Mouse (Mus musculus) neural tube, embryonic 11.5 days (tissue): ENCODE measurements around the gene Rab6a. TPM values are rescaled to one million over a fixed set of nuclear protein-coding genes. Genes with fewer than 3 reads are reported as not detected.

Experiments
- ATAC-seq: fragments of 200-750 bp; cut with Nextera tagmentation; 2 replicates; pipeline ENCODE4 v1.8.0; 2017; ENCODE audit warnings: moderate number of reproducible peaks, mild to moderate bottlenecking, moderate TSS enrichment, moderate library complexity; ENCODE audit not compliant: insufficient read depth, low FRiP score, low TSS enrichment
- DNase-seq: peaks from one replicate; pipeline ENCODE4 v3.0.0-alpha.2; 2015; ENCODE audit warnings: low spot score
- H3K27ac ChIP-seq: fragments of 300-500 bp; sonication (generic); 2 replicates; pipeline ENCODE4 v1.5.1; 2014; ENCODE audit warnings: low read depth, mild to moderate bottlenecking, low read length
- H3K27me3 ChIP-seq: fragments of 300-500 bp; sonication (generic); 2 replicates; pipeline ENCODE4 v1.6.1; 2014; ENCODE audit warnings: mild to moderate bottlenecking, low read length, mixed read lengths; ENCODE audit not compliant: control insufficient read depth, insufficient read depth
- H3K36me3 ChIP-seq: fragments of 300-500 bp; sonication (generic); 2 replicates; pipeline ENCODE4 v1.6.1; 2014; ENCODE audit warnings: mild to moderate bottlenecking, low read length, moderate library complexity, mixed read lengths; ENCODE audit not compliant: control insufficient read depth, insufficient read depth
- H3K4me1 ChIP-seq: fragments of 300-500 bp; sonication (generic); 2 replicates; pipeline ENCODE4 v1.6.1; 2014; ENCODE audit warnings: low read length, mixed read lengths; ENCODE audit not compliant: control insufficient read depth, insufficient read depth
- H3K4me2 ChIP-seq: fragments of 300-500 bp; sonication (generic); 2 replicates; pipeline ENCODE4 v1.6.1; 2014; ENCODE audit warnings: low read depth, mild to moderate bottlenecking, moderate library complexity
- H3K4me3 ChIP-seq: fragments of 300-500 bp; sonication (generic); 2 replicates; pipeline ENCODE4 v1.5.1; 2014; ENCODE audit warnings: low read depth, low read length
- H3K9ac ChIP-seq: fragments of 300-500 bp; sonication (generic); 2 replicates; pipeline ENCODE4 v1.6.1; 2014; ENCODE audit warnings: mild to moderate bottlenecking, low read length
- H3K9me3 ChIP-seq: fragments of 300-500 bp; sonication (generic); 2 replicates; pipeline ENCODE4 v1.6.1; 2016; ENCODE audit warnings: low read length; ENCODE audit not compliant: control insufficient read depth
- WGBS: fragments of 180-500 bp; shearing (Covaris S2); extraction: QIAGEN DNeasy Blood & Tissue Kit; methylation state at CpG from one replicate; pipeline ENCODE4 v1.1.7; 2014; 5-methylcytosine and 5-hydroxymethylcytosine counted together
- polyA plus RNA-seq: library from polyadenylated mRNA; unstranded; fragments of >200 nt; fragmentation: Nextera tagmentation; extraction: Ambion mirVana; gene quantifications from 2 replicates; pipeline ENCODE4 v1.2.1, GENCODE M21; 2014

The Rab6a gene
- polyA plus RNA-seq, 1 experiment from 2014 or later = 200 TPM

DNA sequence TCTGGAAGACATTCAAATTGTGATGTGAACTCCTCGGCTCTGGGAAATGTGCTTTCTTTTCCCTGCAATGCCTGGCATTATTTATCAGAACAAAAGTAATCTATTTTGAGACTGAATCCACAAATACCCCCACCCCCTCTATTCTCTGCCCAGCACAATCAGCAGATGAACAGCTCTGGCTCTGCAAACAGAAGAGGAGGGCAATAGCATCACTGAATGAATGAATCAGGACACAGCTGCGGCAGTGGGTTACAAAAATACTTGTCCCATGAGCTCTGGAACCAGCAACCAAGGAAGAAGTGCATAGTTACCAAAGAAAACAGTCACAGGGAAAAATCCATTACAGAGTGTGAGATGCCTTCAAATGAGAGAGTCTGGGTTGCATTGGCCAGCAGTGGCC is 28.4 kb upstream of the Rab6a start:
- DNase-seq (no peak), ATAC-seq (no peak)
- Histone ChIP-seq H3K36me3 (no peaks in the 10 kb centered on the region), H3K27me3 (no peaks in the 10 kb centered on the region), H3K27ac (no peak overlapping the region), H3K9ac (no peak overlapping the region), H3K4me1 (no peaks in the 10 kb centered on the region), H3K4me3 (no peak overlapping the region), H3K9me3 (no peaks in the 10 kb centered on the region), H3K4me2 (no peak overlapping the region)
- WGBS = 76% methylated on average over 2 of the region's 2 CpGs

DNA sequence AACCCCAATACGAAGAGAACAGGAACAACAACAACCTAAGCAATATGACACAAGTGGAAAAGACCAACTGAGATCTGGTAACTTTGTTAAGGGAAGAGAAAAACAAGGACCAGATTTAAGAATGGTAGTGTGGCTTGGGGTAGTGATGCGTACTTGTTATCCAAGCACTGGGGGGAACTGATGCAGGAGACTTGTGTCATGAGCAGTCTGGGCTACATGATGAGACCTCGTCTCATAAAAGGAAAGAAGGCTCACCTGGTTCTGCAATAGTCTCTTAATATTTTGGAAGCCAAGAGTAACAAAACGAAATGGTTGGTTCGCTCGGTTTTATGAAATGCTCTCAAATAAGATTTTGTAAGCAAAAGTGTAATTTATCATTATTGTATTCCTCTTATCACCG is 25.0 kb upstream of the Rab6a start:
- Histone ChIP-seq H3K36me3 (no peaks in the 10 kb centered on the region), H3K9ac (no peak overlapping the region), H3K9me3 (no peaks in the 10 kb centered on the region), H3K27ac (no peak overlapping the region), H3K4me1 (no peaks in the 10 kb centered on the region), H3K27me3 (no peaks in the 10 kb centered on the region), H3K4me3 (peak overlapping the region; percentile 43), H3K4me2 (peak overlapping the region; percentile 41)
- ATAC-seq = no peak
- no peak for DNase-seq
- 46% methylated on average over 7 of the region's 7 CpGs for WGBS

- Histone ChIP-seq H3K9me3 (no peaks in the 10 kb centered on the region), H3K4me2 (peak overlapping the region; percentile 41), H3K36me3 (no peaks in the 10 kb centered on the region), H3K4me1 (no peaks in the 10 kb centered on the region), H3K27ac (peak overlapping the region; percentile 65; the same call in 1 of the 2 replicates), H3K9ac (peak overlapping the region; percentile 81), H3K4me3 (peak overlapping the region; percentile 43), H3K27me3 (no peaks in the 10 kb centered on the region)
- WGBS = 0% methylated on average over 31 of the region's 31 CpGs
- ATAC-seq = peak; percentile 90
- DNase-seq = peak; percentile 91
These were observed 24.4 kb upstream of the Rab6a start for GRCm38 (mm10) chr7:100582727-100583236.

DNA sequence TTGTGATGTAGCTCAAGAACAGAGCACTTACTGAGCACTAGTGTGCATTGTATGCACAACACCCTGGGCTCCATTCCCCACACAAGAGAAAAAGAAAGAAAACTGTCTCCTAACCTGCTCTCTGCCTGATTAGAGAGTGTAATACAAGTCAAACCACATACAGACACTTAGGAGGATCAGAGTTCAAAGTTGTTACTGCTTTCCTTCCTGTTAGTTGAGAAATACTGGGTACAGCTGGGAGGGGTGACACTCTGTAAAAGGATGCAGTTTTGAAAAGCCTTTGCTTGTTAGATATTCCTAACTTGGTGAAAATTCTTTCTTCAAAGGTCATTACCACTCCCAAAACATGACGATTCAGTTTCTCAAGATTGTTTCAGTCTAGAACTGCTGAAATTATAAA is 17.4 kb upstream of the Rab6a start:
- WGBS = 68% methylated on average over 1 of the region's 1 CpGs
- no peak for DNase-seq
- H3K4me3 ChIP-seq = no peak overlapping the region

DNA sequence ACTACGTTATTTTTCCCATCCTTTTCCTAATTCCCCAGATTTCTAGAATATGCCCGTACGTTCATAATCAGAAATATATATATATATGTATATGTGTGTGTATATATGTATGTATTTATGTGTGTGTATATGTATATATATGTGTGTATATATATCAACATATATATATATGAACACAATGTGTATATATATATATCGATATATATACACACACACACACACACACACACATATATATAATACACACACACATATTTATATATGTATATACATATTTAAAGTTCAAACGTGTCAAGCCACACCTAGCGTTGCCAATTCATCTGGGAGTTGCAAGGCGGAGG is 16.7 kb upstream of the Rab6a start:
- Histone ChIP-seq H3K4me3 (peak overlapping the region; percentile 45), H3K9me3 (no peaks in the 10 kb centered on the region), H3K4me1 (no peaks in the 10 kb centered on the region), H3K36me3 (no peaks in the 10 kb centered on the region), H3K4me2 (peak overlapping the region; percentile 58), H3K9ac (peak overlapping the region; percentile 68), H3K27me3 (no peaks in the 10 kb centered on the region), H3K27ac (peak overlapping the region; percentile 67; the same call in 1 of the 2 replicates)
- DNase-seq (no peak), ATAC-seq (0 out of 2 replicates have a peak, but pooled peaks have one; percentile 9)
- WGBS = 45% methylated on average over 7 of the region's 7 CpGs

More for the DNA sequence above, 17.4 kb upstream of the Rab6a start:
- no peak overlapping the region for H3K9ac ChIP-seq
- H3K4me1 ChIP-seq = no peaks in the 10 kb centered on the region
- no peaks in the 10 kb centered on the region for H3K27me3 ChIP-seq
- H3K27ac ChIP-seq = no peak overlapping the region
- H3K9me3 ChIP-seq = no peaks in the 10 kb centered on the region
- no peak for ATAC-seq
- H3K36me3 ChIP-seq = no peaks in the 10 kb centered on the region
- H3K4me2 ChIP-seq = no peak overlapping the region

GRCm38 (mm10) chr7:100590845-100591521 is 16.2 kb upstream of the Rab6a start:
- Histone ChIP-seq H3K4me2 (peak overlapping the region; percentile 58), H3K36me3 (no peaks in the 10 kb centered on the region), H3K27me3 (no peaks in the 10 kb centered on the region), H3K27ac (peak overlapping the region; percentile 67; the same call in 1 of the 2 replicates), H3K4me1 (no peaks in the 10 kb centered on the region), H3K9ac (peak overlapping the region; percentile 68), H3K9me3 (no peaks in the 10 kb centered on the region), H3K4me3 (peak overlapping the region; percentile 45)
- WGBS = under 1% methylated on average over 16 of the region's 20 CpGs
- DNase-seq (peak; percentile 77), ATAC-seq (peak; percentile 95)

DNA sequence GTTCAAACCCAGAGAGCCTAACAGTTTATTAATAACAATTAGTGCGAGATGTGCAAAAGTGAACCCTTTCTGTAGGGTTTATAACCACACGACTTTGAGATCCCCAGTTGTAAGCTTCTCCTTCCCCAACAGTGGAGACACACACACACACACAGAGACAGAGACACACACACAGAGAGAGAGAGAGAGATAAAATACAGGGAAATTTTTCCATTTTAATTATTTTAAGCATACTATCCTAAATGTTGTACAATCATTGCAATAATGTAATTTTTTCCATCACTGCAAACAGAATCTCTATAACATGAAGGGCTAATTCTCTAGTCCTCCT is 15.7 kb upstream of the Rab6a start:
- Histone ChIP-seq H3K27ac (no peak overlapping the region), H3K4me1 (no peaks in the 10 kb centered on the region)

GRCm38 (mm10) chr7:100593349-100593748 is 13.9 kb upstream of the Rab6a start:
- no peak for ATAC-seq
- no peaks in the 10 kb centered on the region for H3K9me3 ChIP-seq
- H3K4me1 ChIP-seq = no peaks in the 10 kb centered on the region
- no peaks in the 10 kb centered on the region for H3K27me3 ChIP-seq
- H3K27ac ChIP-seq = no peak overlapping the region
- H3K4me3 ChIP-seq = no peak overlapping the region
- H3K9ac ChIP-seq = no peak overlapping the region
- no peak overlapping the region for H3K4me2 ChIP-seq
- no peak for DNase-seq
- H3K36me3 ChIP-seq = no peaks in the 10 kb centered on the region

More for the DNA sequence above, 15.7 kb upstream of the Rab6a start:
- Histone ChIP-seq H3K36me3 (no peaks in the 10 kb centered on the region), H3K4me2 (peak overlapping the region; percentile 58), H3K9me3 (no peaks in the 10 kb centered on the region), H3K4me3 (peak overlapping the region; percentile 45), H3K27me3 (no peaks in the 10 kb centered on the region), H3K9ac (no peak overlapping the region; the same call in 1 of the 2 replicates)
- WGBS = 10% methylated on average over 2 of the region's 2 CpGs
- no peak for ATAC-seq
- DNase-seq = no peak

DNA sequence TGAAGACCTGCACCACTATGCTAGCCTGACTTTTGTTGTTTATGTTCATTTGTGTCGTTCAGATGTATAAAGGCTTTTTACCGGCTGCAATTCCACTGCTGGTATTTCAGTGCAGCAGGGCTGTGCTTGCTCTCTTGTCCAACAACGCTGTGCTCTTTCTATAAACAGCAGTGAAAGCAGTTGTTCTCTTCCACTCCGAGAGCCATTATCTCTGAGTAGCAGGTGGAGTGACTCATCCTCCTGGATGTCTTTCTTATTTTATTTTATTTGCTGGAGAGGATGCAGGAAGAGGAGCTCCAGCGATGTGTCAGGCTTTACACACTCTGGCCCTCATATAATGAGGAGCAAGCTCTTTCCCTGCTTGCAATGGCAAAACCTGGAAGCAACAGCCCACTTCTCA is 7.0 kb upstream of the Rab6a start:
- H3K4me3 ChIP-seq = no peak overlapping the region
- H3K27me3 ChIP-seq = no peaks in the 10 kb centered on the region
- H3K4me2 ChIP-seq = no peak overlapping the region
- no peaks in the 10 kb centered on the region for H3K4me1 ChIP-seq
- ATAC-seq (no peak), DNase-seq (no peak)
- WGBS = 83% methylated on average over 5 of the region's 5 CpGs
- H3K9ac ChIP-seq = no peak overlapping the region
- no peaks in the 10 kb centered on the region for H3K9me3 ChIP-seq
- H3K36me3 ChIP-seq = no peaks in the 10 kb centered on the region
- no peak overlapping the region for H3K27ac ChIP-seq
